Mouse (Mus musculus): ENCODE measurements around the gene Gm17304. TPM values are rescaled to one million over a fixed set of nuclear protein-coding genes. Genes with fewer than 3 reads are reported as not detected.

Gene Gm17304
- polyA plus RNA-seq (2017; shearing (Covaris generic)) = not detected

GRCm38 (mm10) chr5:106608798-106609197 is at the start of gene Gm17304:
Gm17304 (plus strand) TSS chr5:106609098.

Other genes starting within 250 kb of the Gm17304 start
- not detected for gene Barhl2, start 150.9 kb upstream of the Gm17304 start, polyA plus RNA-seq (2017; shearing (Covaris generic))
- gene Zfp644, start 88.2 kb downstream of the Gm17304 start, polyA plus RNA-seq (2017; shearing (Covaris generic)) = 40.9 TPM